Comparison of ENCODE assay signal across 8 mouse cellular contexts in the genomic region with DNA sequence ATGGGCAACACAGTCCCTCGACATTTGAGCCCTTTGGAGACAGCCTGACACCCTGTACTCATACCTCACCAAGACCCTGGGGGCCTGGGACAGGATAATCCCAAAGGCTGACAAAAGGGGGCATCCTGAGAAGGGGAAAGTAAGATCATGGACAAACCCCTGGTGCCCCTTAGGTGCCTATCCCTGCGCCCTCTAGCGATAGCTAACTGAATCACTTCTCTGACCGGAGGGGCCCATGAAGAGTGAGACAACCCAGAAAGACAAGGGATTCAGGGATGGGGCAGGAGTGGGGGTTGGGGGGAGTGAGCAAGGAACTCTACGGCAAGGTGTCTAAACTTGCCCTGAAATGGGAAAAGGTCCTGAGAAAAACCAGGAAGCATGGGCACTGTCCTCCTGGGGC. TPM values are rescaled to one million over a fixed set of nuclear protein-coding genes. Genes with fewer than 3 reads are reported as not detected.
DNase-seq lines count a peak whose midpoint lies in the region; ATAC-seq and TF ChIP-seq lines count a peak whose summit lies in the region.

No protein-coding gene starts in this region.

- no peak overlapping the region for H3K27ac ChIP-seq in intestine, postnatal 0 days (ENCODE audit: low read depth, low read length)
- H3K27ac ChIP-seq in intestine, embryonic 16.5 days (ENCODE audit: low read length) = no peak overlapping the region

- no peak overlapping the region for H3K4me3 ChIP-seq in intestine, postnatal 0 days (ENCODE audit: low read depth, low read length)
- no peak overlapping the region for H3K4me3 ChIP-seq in intestine, embryonic 16.5 days (ENCODE audit: low read length)

- H3K27me3 ChIP-seq in intestine, postnatal 0 days (replicated peaks; ENCODE audit: control insufficient read depth, insufficient read depth, low read length) = peaks cover 43% of the 10 kb centered on the region
- H3K27me3 ChIP-seq in intestine, embryonic 16.5 days (replicated peaks; ENCODE audit: control insufficient read depth, insufficient read depth, low read length) = peaks cover 31% of the 10 kb centered on the region

- no peak overlapping the region for H3K9ac ChIP-seq in intestine, postnatal 0 days (ENCODE audit: low read depth, low read length)
- no peak overlapping the region for H3K9ac ChIP-seq in intestine, embryonic 16.5 days (ENCODE audit: low read depth, low read length)

- 24% methylated on average over 5 of the region's 5 CpGs for WGBS in intestine, postnatal 0 days
- 18% methylated on average over 5 of the region's 5 CpGs for WGBS in intestine, embryonic 16.5 days

- peak; percentile 83 for TF ChIP-seq CTCF in intestine, postnatal 0 days (IDR thresholded peaks at IDR 0.05; ENCODE audit: low read depth)

- H3K4me1 ChIP-seq in intestine, postnatal 0 days (replicated peaks; ENCODE audit: control insufficient read depth, insufficient read depth, low read length) = 0 out of 2 replicates have a peak, but pooled peaks cover 9% of the 10 kb centered on the region
- H3K4me1 ChIP-seq in intestine, embryonic 16.5 days (ENCODE audit: control insufficient read depth, insufficient read depth, low read length) = peaks cover 25% of the 10 kb centered on the region

- peak; percentile 49 for DNase-seq in CD4-positive, CD25-positive, alpha-beta regulatory T cell, adult 2 months (ENCODE audit: low read depth, low spot score)
- DNase-seq in ES-CJ7 (ENCODE audit: low read depth, low spot score) = peak; percentile 70
- DNase-seq in kidney, postnatal 14 days = peak; percentile 31
- no peak for DNase-seq in T-cell, adult 2 months (ENCODE audit: low spot score)
- DNase-seq in urinary bladder, postnatal 4 days (ENCODE audit: low spot score in 2 of 2) = no peak

- H3K9me3 ChIP-seq in intestine, postnatal 0 days (ENCODE audit: control insufficient read depth) = no peaks in the 10 kb centered on the region
- no peaks in the 10 kb centered on the region for H3K9me3 ChIP-seq in intestine, embryonic 16.5 days (ENCODE audit: control insufficient read depth, low read length)

- H3K4me2 ChIP-seq in intestine, postnatal 0 days (replicated peaks; ENCODE audit: low read depth) = no peak overlapping the region
- no peak overlapping the region for H3K4me2 ChIP-seq in intestine, embryonic 16.5 days (ENCODE audit: low read depth, low read length)

- no peak for ATAC-seq in CD4-positive, CD25-positive, alpha-beta regulatory T cell, adult 4 months
- ATAC-seq in intestine, postnatal 0 days = no peak
- no peak for ATAC-seq in intestine, embryonic 16.5 days

- H3K36me3 ChIP-seq in intestine, postnatal 0 days (ENCODE audit: control insufficient read depth, insufficient read depth) = no peaks in the 10 kb centered on the region; the same call in 1 of the 2 replicates
- H3K36me3 ChIP-seq in intestine, embryonic 16.5 days (ENCODE audit: control insufficient read depth, insufficient read depth, low read length) = no peaks in the 10 kb centered on the region

RNA-seq across cellular contexts. Expression of gene Cyp26b1, which starts 14.8 kb away (rescaled TPM):
- polyA plus RNA-seq in CD4-positive, CD25-positive, alpha-beta regulatory T cell, adult 4 months (2017; shearing (Covaris generic)) = 1 to 10 TPM in 1 of 2 experiments, under 1 TPM in 1; 0.63 to 1.2 TPM
- polyA plus RNA-seq in intestine, postnatal 0 days (2015; fragmentation: Nextera tagmentation; extraction: Ambion mirVana) = 0.46 and 0.50 TPM in 2 replicates
- 1.5 and 1.8 TPM in 2 replicates for polyA plus RNA-seq in intestine, embryonic 16.5 days (2015; fragmentation: Nextera tagmentation; extraction: Ambion mirVana)

Comparison
In these comparisons a context has a peak if more than half of its experiments do, and no peak if none do; other contexts are left out.
1. DNase-seq: peak in CD4-positive, CD25-positive, alpha-beta regulatory T cell, adult 2 months (single experiment), ES-CJ7 (single experiment) and kidney, postnatal 14 days (single experiment); none in T-cell, adult 2 months (single experiment) and urinary bladder, postnatal 4 days (0 of 2).